Mouse (Mus musculus) heart, postnatal 0 days (tissue): ENCODE data around the gene Git1. TPM values are rescaled to one million over a fixed set of nuclear protein-coding genes. Genes with fewer than 3 reads are reported as not detected.

Experiments
- ATAC-seq: fragments of 200-750 bp; cut with Nextera tagmentation; 2 replicates; pipeline ENCODE4 v1.8.0; 2017; ENCODE audit warnings: low read depth, moderate number of reproducible peaks, moderate library complexity; ENCODE audit not compliant: insufficient read depth
- DNase-seq: peaks from one replicate; pipeline ENCODE4 v3.0.0-alpha.2; 2016; ENCODE audit warnings: low spot score
- H3K27ac ChIP-seq: fragments of 300-500 bp; sonication (generic); 2 replicates; pipeline ENCODE4 v1.5.1; 2014; ENCODE audit warnings: low read depth, mild to moderate bottlenecking
- H3K27me3 ChIP-seq: fragments of 300-500 bp; sonication (generic); 2 replicates; pipeline ENCODE4 v1.6.1; 2014; ENCODE audit warnings: low read length, mixed read lengths; ENCODE audit not compliant: control insufficient read depth, insufficient read depth
- H3K36me3 ChIP-seq: fragments of 300-500 bp; sonication (generic); replicated peaks from 2 replicates; pipeline ENCODE4 v1.6.1; 2014; ENCODE audit warnings: low read length, mixed read lengths; ENCODE audit not compliant: control insufficient read depth, insufficient read depth
- H3K4me1 ChIP-seq: fragments of 300-500 bp; sonication (generic); 2 replicates; pipeline ENCODE4 v1.6.1; 2014; ENCODE audit warnings: antibody characterized with exemption; ENCODE audit not compliant: control insufficient read depth, insufficient read depth
- H3K4me2 ChIP-seq: fragments of 300-500 bp; sonication (generic); 2 replicates; pipeline ENCODE4 v1.6.1; 2014; ENCODE audit warnings: low read depth, mild to moderate bottlenecking, low read length, moderate library complexity
- H3K4me3 ChIP-seq: fragments of 300-500 bp; sonication (generic); 2 replicates; pipeline ENCODE4 v1.5.1; 2014; ENCODE audit warnings: low read depth, low read length
- H3K9ac ChIP-seq: fragments of 300-500 bp; sonication (generic); replicated peaks from 2 replicates; pipeline ENCODE4 v1.6.1; 2014; ENCODE audit warnings: low read depth, low read length, mixed read lengths
- H3K9me3 ChIP-seq: fragments of 300-500 bp; sonication (generic); replicated peaks from 2 replicates; pipeline ENCODE4 v1.6.1; 2016; ENCODE audit warnings: low read length; ENCODE audit not compliant: control insufficient read depth
- CTCF ChIP-seq: IDR thresholded peaks from 2 replicates; pipeline ENCODE4 v1.5.1; 2016; ENCODE audit warnings: antibody characterized with exemption, control low read depth, low read depth
- EP300 ChIP-seq: IDR thresholded peaks from 2 replicates; pipeline ENCODE4 v1.6.1; 2016; ENCODE audit warnings: antibody characterized with exemption, low read depth
- WGBS: fragments of 180-500 bp; shearing (Covaris S2); extraction: QIAGEN DNeasy Blood & Tissue Kit; methylation state at CpG from one replicate; pipeline ENCODE4 v1.1.7; 2014; 5-methylcytosine and 5-hydroxymethylcytosine counted together
- polyA plus RNA-seq: library from polyadenylated mRNA; unstranded; fragments of >200 nt; fragmentation: Nextera tagmentation; extraction: Ambion mirVana; gene quantifications from 2 replicates; pipeline ENCODE4 v1.2.1, GENCODE M21; 2015
- total RNA-seq: library from RNA; depleted of rRNA; stranded (reverse); fragments of >200 nt; gene quantifications from 2 replicates; pipeline ENCODE4 v1.2.3, GENCODE M21; 2014; ENCODE audit warnings: low replicate concordance

Gene Git1
- total and polyA plus RNA-seq, 2 experiments from 2014 or later, result 6.2 to 57.7 TPM

DNA sequence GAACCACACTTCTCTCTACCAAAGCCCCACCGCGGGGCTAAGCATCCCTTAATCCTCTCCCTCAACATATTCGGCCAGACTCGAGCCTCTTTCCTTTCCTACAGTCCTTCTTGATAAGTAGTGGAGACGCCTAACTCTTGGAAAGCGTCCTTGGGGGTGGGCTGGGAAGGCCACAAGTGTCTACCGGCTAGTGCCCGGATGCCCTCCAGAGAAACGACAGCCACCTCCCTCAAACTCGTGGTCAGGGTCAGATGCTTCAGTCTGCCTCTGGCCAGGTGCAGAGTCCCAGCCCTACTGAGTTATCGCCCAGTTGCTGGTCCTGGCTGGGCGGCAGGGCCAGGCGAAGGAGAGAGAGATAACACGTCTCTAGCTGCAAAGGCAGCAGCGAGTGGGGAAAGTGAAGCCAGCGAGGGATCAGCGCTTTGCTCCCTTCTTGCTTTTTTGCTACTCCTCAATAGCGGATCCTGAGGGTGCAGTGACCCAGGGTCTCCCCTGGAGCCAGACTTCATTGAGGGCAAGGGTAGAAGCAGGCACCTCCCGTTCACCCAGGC, 21.0 kb downstream of the Git1 start:
- Histone ChIP-seq H3K9me3 (no peaks in the 10 kb centered on the region), H3K27me3 (peaks cover 5% of the 10 kb centered on the region; the same call in 1 of the 2 replicates), H3K27ac (peak overlapping the region; percentile 63), H3K4me3 (peak overlapping the region; percentile 69), H3K4me2 (peak overlapping the region; percentile 81), H3K36me3 (no peaks in the 10 kb centered on the region), H3K4me1 (peaks cover 22% of the 10 kb centered on the region), H3K9ac (peak overlapping the region; percentile 33)
- WGBS, result 6% methylated on average over 19 of the region's 19 CpGs
- no peak for DNase-seq
- TF ChIP-seq EP300, result no peak
- no peak for TF ChIP-seq CTCF
- peak; percentile 9; the same call in 1 of the 2 replicates for ATAC-seq

DNA sequence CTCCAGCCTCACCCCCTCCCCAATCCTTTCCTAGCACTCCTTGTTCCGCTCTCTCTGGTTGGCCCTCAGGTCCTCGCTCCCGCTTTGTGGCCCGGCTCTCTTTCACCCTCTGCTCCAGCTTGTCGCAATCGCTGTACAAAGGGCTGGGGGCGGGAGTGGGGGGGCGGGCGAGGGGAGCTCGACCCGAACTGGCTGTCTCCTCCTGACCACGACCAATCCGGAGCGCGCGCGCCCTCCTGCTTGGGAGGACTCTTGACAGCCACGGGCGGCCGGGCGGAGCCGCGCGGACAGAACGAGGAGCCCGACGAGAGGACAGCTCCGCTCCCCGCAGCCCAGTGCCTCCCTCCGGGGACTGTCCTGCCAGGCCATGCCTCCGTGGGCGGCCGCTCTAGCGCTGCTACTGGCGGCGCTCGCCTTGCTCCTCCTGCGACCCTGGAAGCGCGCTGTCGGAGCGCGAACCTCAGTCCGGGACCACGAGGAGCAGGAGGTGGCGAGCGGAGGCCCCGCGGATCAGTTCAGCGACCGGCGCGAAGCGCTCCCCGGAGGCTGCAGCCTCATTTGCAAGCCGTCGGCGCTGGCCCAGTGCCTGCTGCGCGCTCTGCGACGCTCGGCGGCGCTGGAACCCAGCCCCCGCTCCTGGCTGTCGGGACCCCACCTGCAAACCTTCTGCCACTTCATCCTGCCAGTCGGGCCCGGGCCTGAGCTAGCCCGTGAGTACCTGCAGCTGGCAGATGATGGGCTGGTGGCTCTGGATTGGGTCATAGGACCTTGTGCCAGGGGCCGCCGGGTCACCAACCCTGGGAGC, 21.7 kb downstream of the Git1 start, which contains the start of gene Abhd15:
TSS of gene Abhd15 (plus strand) at position 290 of the 805 bp plus-strand sequence.
- DNase-seq (peak; percentile 48), ATAC-seq (peak; percentile 61)
- H3K4me3 ChIP-seq, result peak within 1 kb of the TSS; percentile 69
- peak within 1 kb of the TSS; percentile 81 for H3K4me2 ChIP-seq
- TF ChIP-seq CTCF (no peak), EP300 (no peak)
- peaks cover 22% of the 10 kb centered on the region for H3K4me1 ChIP-seq
- H3K9ac ChIP-seq, result peak within 1 kb of the TSS; percentile 33
- WGBS, result under 1% methylated on average over 71 of the region's 72 CpGs
- H3K9me3 ChIP-seq, result no peaks in the 10 kb centered on the region
- H3K36me3 ChIP-seq, result no peaks in the 10 kb centered on the region
- H3K27me3 ChIP-seq, result peaks cover 5% of the 10 kb centered on the region; the same call in 1 of the 2 replicates
- peak within 1 kb of the TSS; percentile 63 for H3K27ac ChIP-seq

DNA sequence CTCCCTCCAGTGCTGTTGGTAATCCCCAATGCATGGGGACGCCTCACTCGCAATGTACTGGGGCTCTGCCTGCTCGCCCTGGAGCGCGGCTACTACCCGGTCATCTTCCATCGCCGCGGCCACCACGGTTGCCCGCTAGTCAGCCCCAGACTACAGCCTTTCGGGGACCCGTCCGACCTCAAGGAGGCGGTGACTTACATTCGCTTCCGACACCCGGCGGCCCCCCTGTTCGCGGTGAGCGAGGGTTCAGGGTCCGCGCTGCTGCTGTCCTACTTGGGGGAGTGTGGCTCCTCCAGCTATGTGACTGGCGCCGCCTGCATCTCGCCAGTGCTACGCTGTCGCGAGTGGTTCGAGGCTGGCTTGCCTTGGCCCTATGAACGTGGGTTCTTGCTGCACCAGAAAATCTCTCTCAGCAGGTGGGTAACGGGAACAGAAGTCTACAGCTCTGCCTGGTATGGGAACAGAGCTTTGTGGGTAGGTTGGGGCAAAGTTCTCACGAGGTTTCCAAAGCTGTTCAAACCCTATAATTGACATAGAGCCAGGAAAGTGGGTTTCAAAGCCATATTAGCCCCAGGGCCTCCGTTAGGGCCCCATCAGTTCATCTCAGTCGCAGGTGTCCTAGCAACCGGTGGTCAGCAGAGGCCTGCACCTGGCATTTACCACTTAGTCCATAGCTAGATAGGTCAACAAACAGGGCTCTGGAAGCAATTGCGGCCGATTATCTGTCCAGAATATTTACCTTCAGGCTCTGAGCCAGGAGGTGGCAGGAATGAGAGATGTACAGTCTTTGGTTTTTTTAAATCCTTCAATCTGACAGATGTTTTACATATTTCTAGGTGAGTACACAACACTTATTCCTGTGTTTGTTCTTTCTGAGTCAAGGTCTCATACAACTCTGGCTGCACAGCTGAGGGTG, 22.5 kb downstream of the Git1 start, which contains the start of gene Trp53i13:
TSS of gene Trp53i13 (minus strand) at position 344 of the 916 bp plus-strand sequence.
- no peak for ATAC-seq
- 14% methylated on average over 39 of the region's 39 CpGs for WGBS
- no peak for DNase-seq

DNA sequence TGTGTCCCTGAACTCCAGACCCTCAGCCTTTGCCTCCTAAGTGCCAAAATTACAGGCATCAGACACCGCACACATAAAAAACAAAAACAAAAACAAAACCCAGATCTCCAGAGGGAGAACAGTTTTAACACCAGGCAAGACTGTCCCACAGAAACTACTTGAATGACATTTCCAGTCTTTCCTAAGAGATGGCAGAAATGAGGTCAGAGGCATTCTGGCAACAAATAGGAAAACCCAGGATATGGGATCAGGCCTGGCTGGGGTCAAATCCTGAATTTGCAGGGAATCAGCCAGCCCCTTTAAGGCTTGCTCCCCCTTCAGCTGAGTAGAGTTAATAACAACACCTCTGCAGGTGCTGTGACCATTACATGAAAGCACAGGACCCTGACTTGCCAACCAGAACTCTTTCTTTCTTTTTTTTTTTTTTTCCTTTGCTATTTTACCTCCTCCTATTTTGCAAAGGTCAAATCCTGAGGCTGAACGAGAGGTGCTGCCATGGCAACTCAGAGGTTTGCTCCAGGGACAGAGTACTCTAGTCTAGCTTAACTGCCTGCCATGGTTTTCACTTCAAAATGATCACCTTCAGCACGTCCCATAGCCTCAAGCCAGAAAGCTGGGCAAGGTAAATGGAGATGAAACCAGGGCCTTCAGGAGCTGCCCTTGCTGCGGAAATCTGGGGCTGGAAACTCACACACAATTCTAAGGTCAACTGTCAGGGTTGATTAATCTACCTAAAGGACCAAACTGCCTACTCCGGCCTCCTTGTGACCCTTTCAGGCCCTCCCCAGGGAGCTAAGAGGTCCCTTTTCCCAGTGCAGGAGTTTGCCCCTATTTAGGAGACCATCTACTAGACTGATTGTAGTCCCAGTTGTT, 23.4 kb downstream of the Git1 start:
- DNase-seq (no peak), ATAC-seq (no peak)
- WGBS, result 89% methylated on average over 5 of the region's 5 CpGs
- Histone ChIP-seq H3K4me2 (peak overlapping the region; percentile 18; the same call in 1 of the 2 replicates), H3K4me1 (peaks cover 22% of the 10 kb centered on the region), H3K9ac (no peak overlapping the region), H3K9me3 (no peaks in the 10 kb centered on the region), H3K27me3 (peaks cover 5% of the 10 kb centered on the region; the same call in 1 of the 2 replicates), H3K36me3 (no peaks in the 10 kb centered on the region), H3K27ac (no peak overlapping the region), H3K4me3 (no peak overlapping the region)
- TF ChIP-seq CTCF (no peak), EP300 (no peak)

More for the DNA sequence above, 22.5 kb downstream of the Git1 start, which contains the start of gene Trp53i13:
- peak within 1 kb of the TSS; percentile 69 for H3K4me3 ChIP-seq
- peaks cover 22% of the 10 kb centered on the region for H3K4me1 ChIP-seq
- no peaks in the 10 kb centered on the region for H3K9me3 ChIP-seq
- peak within 1 kb of the TSS; percentile 63; the same call in 1 of the 2 replicates for H3K27ac ChIP-seq
- H3K4me2 ChIP-seq, result peak within 1 kb of the TSS; percentile 81
- H3K9ac ChIP-seq, result peak within 1 kb of the TSS; percentile 33
- no peaks in the 10 kb centered on the region for H3K36me3 ChIP-seq
- peaks cover 5% of the 10 kb centered on the region; the same call in 1 of the 2 replicates for H3K27me3 ChIP-seq
- TF ChIP-seq CTCF (no peak), EP300 (no peak)
